Mouse (Mus musculus) cerebellum, adult 2 months (tissue): ENCODE data around the gene Cdc42bpa. TPM values are rescaled to one million over a fixed set of nuclear protein-coding genes. Genes with fewer than 3 reads are reported as not detected.
A peak's percentile ranks its signal among the peaks of the same experiment; 100 is the strongest.
"Not testable (repeated sequence)": the region's sequence is repeated elsewhere in the genome, so short reads cannot be mapped to it uniquely, and the experiment has no call there.

Experiments
- DNase-seq, 2 experiments: peaks; one replicate each; pipeline ENCODE4 v3.0.0; 2021
- H3K27ac ChIP-seq: fragments of 200-500 bp; 2 replicates; pipeline ENCODE4 v1.5.1; 2012; ENCODE audit warnings: low read length, control low read depth, inconsistent platforms; ENCODE audit not compliant: insufficient read depth
- H3K27me3 ChIP-seq: fragments of 200-500 bp; 2 replicates; pipeline ENCODE4 v1.6.1; 2012; ENCODE audit warnings: inconsistent platforms, mild to moderate bottlenecking, low read length, moderate library complexity; ENCODE audit not compliant: control insufficient read depth, insufficient read depth
- H3K4me1 ChIP-seq: fragments of 200-500 bp; 2 replicates; pipeline ENCODE4 v1.6.1; 2011; ENCODE audit warnings: low read length; ENCODE audit not compliant: control insufficient read depth, insufficient read depth
- H3K4me3 ChIP-seq: fragments of 200-500 bp; replicated peaks from 2 replicates; pipeline ENCODE3; 2011; ENCODE audit warnings: mild to moderate bottlenecking, low read depth, low read length, control low read depth; ENCODE audit not compliant: insufficient read depth
- CTCF ChIP-seq: fragments of 200-500 bp; IDR thresholded peaks from 2 replicates; pipeline ENCODE4 v1.5.1; 2011; ENCODE audit warnings: low read depth, mild to moderate bottlenecking, control low read depth, low read length, moderate library complexity, borderline replicate concordance; ENCODE audit not compliant: insufficient read depth
- POLR2A ChIP-seq: fragments of 200-500 bp; IDR thresholded peaks from 2 replicates; pipeline ENCODE4 v1.6.1; 2011; ENCODE audit warnings: low read length, control low read depth, borderline replicate concordance; ENCODE audit not compliant: insufficient read depth
- WGBS: fragments of 180-500 bp; shearing (Covaris S2); methylation state at CpG from one replicate; pipeline ENCODE4 v1.1.7; 2018; 5-methylcytosine and 5-hydroxymethylcytosine counted together
- polyA plus RNA-seq: library from polyadenylated mRNA; depleted of rRNA; stranded (reverse); fragments of >200 nt; gene quantifications from 2 replicates; pipeline ENCODE4 v1.2.3, GENCODE M21; 2012

Cdc42bpa gene
- polyA plus RNA-seq, 1 experiment, result 145 TPM

GRCm38 (mm10) chr1:179984171-179984570 lies 23.9 kb downstream of the Cdc42bpa start:
- no peak for DNase-seq

GRCm38 (mm10) chr1:179991660-179992235 lies 31.5 kb downstream of the Cdc42bpa start:
- Histone ChIP-seq H3K27me3 (no peaks in the 10 kb centered on the region), H3K4me1 (no peaks in the 10 kb centered on the region; the same call in 1 of the 2 replicates), H3K27ac (no peak overlapping the region), H3K4me3 (no peak overlapping the region)
- peak in 1 of 2 experiments; percentile 31 for DNase-seq
- TF ChIP-seq POLR2A, result no peak
- TF ChIP-seq CTCF, result no peak
- 46% methylated on average over 6 of the region's 6 CpGs for WGBS

More at GRCm38 (mm10) chr1:179984171-179984570, 23.9 kb downstream of the Cdc42bpa start:
- no peak for TF ChIP-seq POLR2A
- no peak for TF ChIP-seq CTCF
- Histone ChIP-seq H3K4me1 (0 out of 2 replicates have a peak, but pooled peaks cover 3% of the 10 kb centered on the region), H3K4me3 (no peak overlapping the region), H3K27ac (no peak overlapping the region), H3K27me3 (no peaks in the 10 kb centered on the region)
- 57% methylated on average over 1 of the region's 1 CpGs for WGBS

- TF ChIP-seq POLR2A (no peak), CTCF (no peak)
- 8% methylated on average over 1 of the region's 1 CpGs for WGBS
- DNase-seq, result peak in 1 of 2 experiments; percentile 79
- H3K27me3 ChIP-seq, result no peaks in the 10 kb centered on the region
- H3K27ac ChIP-seq, result no peak overlapping the region
- H3K4me1 ChIP-seq, result no peaks in the 10 kb centered on the region; the same call in 1 of the 2 replicates
- no peak overlapping the region for H3K4me3 ChIP-seq
Observed at GRCm38 (mm10) chr1:179992255-179992654, 32.0 kb downstream of the Cdc42bpa start.

GRCm38 (mm10) chr1:180008057-180008456 lies 47.8 kb downstream of the Cdc42bpa start:
- H3K27ac ChIP-seq, result no peak overlapping the region
- H3K4me1 ChIP-seq, result no peaks in the 10 kb centered on the region; the same call in 1 of the 2 replicates
- no peak overlapping the region for H3K4me3 ChIP-seq
- TF ChIP-seq CTCF, result no peak
- no peak for TF ChIP-seq POLR2A
- DNase-seq, result no peak
- no peaks in the 10 kb centered on the region for H3K27me3 ChIP-seq

GRCm38 (mm10) chr1:180013479-180013878 lies 53.2 kb downstream of the Cdc42bpa start:
- Histone ChIP-seq H3K4me3 (no peak overlapping the region), H3K27ac (no peak overlapping the region), H3K4me1 (no peaks in the 10 kb centered on the region), H3K27me3 (no peaks in the 10 kb centered on the region)
- no peak for DNase-seq
- TF ChIP-seq CTCF, result no peak
- no peak for TF ChIP-seq POLR2A
- WGBS, result 93% methylated on average over 4 of the region's 4 CpGs

- Histone ChIP-seq H3K27me3 (no peaks in the 10 kb centered on the region), H3K27ac (no peak overlapping the region), H3K4me3 (no peak overlapping the region), H3K4me1 (no peaks in the 10 kb centered on the region)
- no peak for DNase-seq
- 88% methylated on average over 2 of the region's 2 CpGs for WGBS
- TF ChIP-seq CTCF (no peak), POLR2A (no peak)
Observed at GRCm38 (mm10) chr1:180018218-180018617, 57.9 kb downstream of the Cdc42bpa start.

GRCm38 (mm10) chr1:180021463-180022296 lies 61.4 kb downstream of the Cdc42bpa start:
- no peak overlapping the region for H3K4me3 ChIP-seq
- 0 out of 2 replicates have a peak overlapping the region, but pooled peaks have one; percentile 0 for H3K27ac ChIP-seq
- no peak for TF ChIP-seq CTCF
- TF ChIP-seq POLR2A, result no peak
- peaks cover 10% of the 10 kb centered on the region for H3K4me1 ChIP-seq
- H3K27me3 ChIP-seq, result no peaks in the 10 kb centered on the region
- WGBS, result 35% methylated on average over 11 of the region's 11 CpGs
- peak in 1 of 2 experiments; percentile 30 for DNase-seq

- DNase-seq, result peak in 1 of 2 experiments; percentile 31
- Histone ChIP-seq H3K4me3 (no peak overlapping the region), H3K4me1 (peaks cover 10% of the 10 kb centered on the region), H3K27me3 (no peaks in the 10 kb centered on the region), H3K27ac (peak overlapping the region; percentile 20; the same call in 1 of the 2 replicates)
- WGBS, result 68% methylated on average over 5 of the region's 5 CpGs
- no peak for TF ChIP-seq CTCF
- TF ChIP-seq POLR2A, result no peak
Observed at GRCm38 (mm10) chr1:180023512-180023911, 63.2 kb downstream of the Cdc42bpa start.

- H3K4me3 ChIP-seq, DNase-seq, H3K27me3 ChIP-seq, H3K27ac ChIP-seq, H3K4me1 ChIP-seq: not testable (repeated sequence)
- WGBS, result 78% methylated on average over 5 of the region's 5 CpGs
Observed at GRCm38 (mm10) chr1:180029863-180030262, 69.6 kb downstream of the Cdc42bpa start.
